Mouse (Mus musculus) MEL (cell line): ENCODE measurements around the gene Myrf. TPM values are rescaled to one million over a fixed set of nuclear protein-coding genes. Genes with fewer than 3 reads are reported as not detected.

Experiments
- DNase-seq: peaks from one replicate; pipeline ENCODE4 v3.0.0; 2011; ENCODE audit warnings: low read depth, low spot score
- H3K27ac ChIP-seq: 2 replicates; pipeline ENCODE4 v1.5.1; 2012; ENCODE audit warnings: low read depth, mild to moderate bottlenecking, control low read depth, low read length, moderate library complexity; ENCODE audit not compliant: control insufficient read depth
- H3K27me3 ChIP-seq, 2 experiments: fragments of 150-350 bp in 1 of 2; sonication (generic) in 1 of 2; 2 replicates each; pipeline ENCODE4 v1.6.1; 2012; ENCODE audit warnings: low read length in 2 of 2, mild to moderate bottlenecking in 2 of 2, improper control_type of control experiment in 1 of 2, moderate library complexity in 1 of 2; ENCODE audit not compliant: insufficient read depth in 2 of 2, control insufficient read depth in 1 of 2
- H3K36me3 ChIP-seq, 2 experiments: 2 replicates each; pipeline ENCODE4 v1.6.1; 2012 to 2014; ENCODE audit warnings: low read length in 2 of 2, improper control_type of control experiment in 1 of 2, inconsistent platforms in 1 of 2, mild to moderate bottlenecking in 1 of 2; ENCODE audit not compliant: insufficient read depth in 2 of 2, control insufficient read depth in 1 of 2
- H3K4me1 ChIP-seq, 2 experiments: fragments of 150-350 bp in 1 of 2; sonication (generic) in 1 of 2; 2 replicates each; pipeline ENCODE4 v1.6.1; 2012; ENCODE audit warnings: low read length in 2 of 2, improper control_type of control experiment in 1 of 2, mild to moderate bottlenecking in 1 of 2; ENCODE audit not compliant: insufficient read depth in 2 of 2, control insufficient read depth in 1 of 2
- H3K4me3 ChIP-seq, 2 experiments: fragments of 150-350 bp in 1 of 2; sonication (generic) in 1 of 2; 2 replicates each; pipeline ENCODE4 v1.5.1; 2012; ENCODE audit warnings: low read depth in 2 of 2, low read length in 2 of 2, mild to moderate bottlenecking in 2 of 2, moderate library complexity in 2 of 2, control low read depth in 1 of 2, improper control_type of control experiment in 1 of 2; ENCODE audit not compliant: control insufficient read depth in 1 of 2, insufficient read depth in 1 of 2
- H3K79me2 ChIP-seq: 2 replicates; pipeline ENCODE4 v1.6.1; 2012; ENCODE audit warnings: mild to moderate bottlenecking, low read length, moderate library complexity; ENCODE audit not compliant: control insufficient read depth, poor library complexity, insufficient read depth
- H3K9ac ChIP-seq: 2 replicates; pipeline ENCODE4 v1.6.1; 2012; ENCODE audit warnings: low read depth, mild to moderate bottlenecking, control low read depth, low read length, moderate library complexity; ENCODE audit not compliant: control insufficient read depth, poor library complexity, severe bottlenecking
- H3K9me3 ChIP-seq: fragments of 150-350 bp; sonication (generic); replicated peaks from 2 replicates; pipeline ENCODE4 v1.6.1; 2012; ENCODE audit warnings: mild to moderate bottlenecking, low read length, improper control_type of control experiment, moderate library complexity; ENCODE audit not compliant: insufficient read depth
- BHLHE40 ChIP-seq: IDR thresholded peaks from 2 replicates; pipeline ENCODE4 v1.6.1; 2012; ENCODE audit warnings: low read depth, mild to moderate bottlenecking, inconsistent platforms, low read length, improper control_type of control experiment, borderline replicate concordance
- CHD2 ChIP-seq: IDR thresholded peaks from 2 replicates; pipeline ENCODE4 v1.6.1; 2011; ENCODE audit warnings: low read length, improper control_type of control experiment
- CTCF ChIP-seq, 3 experiments: IDR thresholded peaks in 2 of 3; conservative IDR thresholded peaks in 1 of 3; 2 replicates each; pipeline ENCODE4 v1.5.1; 2011 to 2012; ENCODE audit warnings: low read length in 3 of 3, low read depth in 2 of 3, mild to moderate bottlenecking in 2 of 3, improper control_type of control experiment in 1 of 3, inconsistent platforms in 1 of 3, mixed read lengths in 1 of 3, moderate library complexity in 1 of 3; ENCODE audit not compliant: control insufficient read depth in 1 of 3, insufficient read depth in 1 of 3, poor library complexity in 1 of 3, severe bottlenecking in 1 of 3
- E2F4 ChIP-seq: IDR thresholded peaks from 2 replicates; pipeline ENCODE4 v1.6.1; 2011; ENCODE audit warnings: low read depth, low read length, improper control_type of control experiment, borderline replicate concordance
- ELF1 ChIP-seq: IDR thresholded peaks from 2 replicates; pipeline ENCODE4 v1.6.1; 2014; ENCODE audit warnings: low read depth, mild to moderate bottlenecking, inconsistent platforms, low read length, improper control_type of control experiment, moderate library complexity
- EP300 ChIP-seq, 2 experiments: IDR thresholded peaks; 2 replicates each; pipeline ENCODE4 v1.6.1; 2011; ENCODE audit warnings: improper control_type of control experiment in 2 of 2, low read length in 2 of 2, low read depth in 1 of 2, mild to moderate bottlenecking in 1 of 2
- ETS1 ChIP-seq: IDR thresholded peaks from 2 replicates; pipeline ENCODE4 v1.6.1; 2012; ENCODE audit warnings: low read depth, mild to moderate bottlenecking, inconsistent platforms, low read length, improper control_type of control experiment, moderate library complexity
- GATA1 ChIP-seq: IDR thresholded peaks from 2 replicates; pipeline ENCODE4 v1.6.1; 2011; ENCODE audit warnings: low read depth, low read length, improper control_type of control experiment
- JUND ChIP-seq: IDR thresholded peaks from 2 replicates; pipeline ENCODE4 v1.6.1; 2011; ENCODE audit warnings: low read depth, mild to moderate bottlenecking, improper control_type of control experiment, low read length
- KAT2A ChIP-seq: conservative IDR thresholded peaks from 2 replicates; pipeline ENCODE4 v1.6.1; 2012; ENCODE audit warnings: low read depth, low read length, improper control_type of control experiment, inconsistent platforms
- MAFK ChIP-seq: IDR thresholded peaks from 2 replicates; pipeline ENCODE4 v1.6.1; 2011; ENCODE audit warnings: low read depth, mild to moderate bottlenecking, low read length, improper control_type of control experiment, borderline replicate concordance
- MAX ChIP-seq: IDR thresholded peaks from 2 replicates; pipeline ENCODE4 v1.6.1; 2011; ENCODE audit warnings: low read length, improper control_type of control experiment
- MAZ ChIP-seq: IDR thresholded peaks from 2 replicates; pipeline ENCODE4 v1.6.1; 2012; ENCODE audit warnings: low read depth, mild to moderate bottlenecking, inconsistent platforms, low read length, improper control_type of control experiment
- MEF2A ChIP-seq: IDR thresholded peaks from 2 replicates; pipeline ENCODE4 v1.6.1; 2014; ENCODE audit warnings: low read depth, mild to moderate bottlenecking, inconsistent platforms, low read length, improper control_type of control experiment; ENCODE audit not compliant: poor library complexity, insufficient replicate concordance, severe bottlenecking; ENCODE audit errors: extremely low read depth
- MXI1 ChIP-seq: IDR thresholded peaks from 2 replicates; pipeline ENCODE4 v1.6.1; 2011; ENCODE audit warnings: mild to moderate bottlenecking, low read depth, low read length, improper control_type of control experiment
- MYB ChIP-seq: IDR thresholded peaks from 2 replicates; pipeline ENCODE4 v1.6.1; 2011; ENCODE audit warnings: mild to moderate bottlenecking, low read depth, low read length, improper control_type of control experiment
- MYC ChIP-seq: IDR thresholded peaks from 2 replicates; pipeline ENCODE4 v1.6.1; 2011; ENCODE audit warnings: low read depth, mild to moderate bottlenecking, low read length, improper control_type of control experiment, moderate library complexity
- NELFE ChIP-seq: IDR thresholded peaks from 2 replicates; pipeline ENCODE4 v1.6.1; 2011; ENCODE audit warnings: low read depth, low read length, improper control_type of control experiment
- NRF1 ChIP-seq: IDR thresholded peaks from 2 replicates; pipeline ENCODE4 v1.6.1; 2014; ENCODE audit warnings: low read depth, mild to moderate bottlenecking, inconsistent platforms, low read length, improper control_type of control experiment, moderate library complexity; ENCODE audit not compliant: poor library complexity, insufficient read depth, severe bottlenecking
- POLR2A ChIP-seq, 2 experiments: IDR thresholded peaks; 2 replicates each; pipeline ENCODE4 v1.6.1; 2011 to 2012; ENCODE audit warnings: low read length in 2 of 2, mild to moderate bottlenecking in 2 of 2, control low read depth in 1 of 2, improper control_type of control experiment in 1 of 2, low read depth in 1 of 2, moderate library complexity in 1 of 2; ENCODE audit not compliant: control insufficient read depth in 1 of 2, insufficient read depth in 1 of 2, poor library complexity in 1 of 2
- POLR2AphosphoS2 ChIP-seq: IDR thresholded peaks from 2 replicates; pipeline ENCODE4 v1.6.1; 2011; ENCODE audit warnings: low read length, improper control_type of control experiment
- POLR2AphosphoS5 ChIP-seq: IDR thresholded peaks from 2 replicates; pipeline ENCODE4 v1.6.1; 2012; ENCODE audit warnings: low read depth, borderline replicate concordance, mild to moderate bottlenecking, inconsistent platforms, low read length, moderate library complexity, mixed read lengths
- RAD21 ChIP-seq: IDR thresholded peaks from 2 replicates; pipeline ENCODE4 v1.6.1; 2011; ENCODE audit warnings: mild to moderate bottlenecking, low read depth, low read length, improper control_type of control experiment
- RCOR1 ChIP-seq: IDR thresholded peaks from 2 replicates; pipeline ENCODE4 v1.6.1; 2012; ENCODE audit warnings: low read depth, mild to moderate bottlenecking, inconsistent platforms, low read length, improper control_type of control experiment
- SIN3A ChIP-seq: IDR thresholded peaks from 2 replicates; pipeline ENCODE4 v1.6.1; 2012; ENCODE audit warnings: low read length, improper control_type of control experiment, inconsistent platforms
- SMC3 ChIP-seq: IDR thresholded peaks from 2 replicates; pipeline ENCODE4 v1.6.1; 2011; ENCODE audit warnings: low read depth, low read length, improper control_type of control experiment
- TAL1 ChIP-seq: IDR thresholded peaks from 2 replicates; pipeline ENCODE4 v1.6.1; 2012; ENCODE audit warnings: mild to moderate bottlenecking, inconsistent platforms, low read length, moderate library complexity, mixed read lengths
- TBP ChIP-seq: IDR thresholded peaks from 2 replicates; pipeline ENCODE4 v1.8.0; 2011; ENCODE audit warnings: low read depth, low read length, improper control_type of control experiment
- TCF12 ChIP-seq: IDR thresholded peaks from 2 replicates; pipeline ENCODE4 v1.6.1; 2014; ENCODE audit warnings: low read depth, mild to moderate bottlenecking, inconsistent platforms, low read length, improper control_type of control experiment, moderate library complexity
- UBTF ChIP-seq: IDR thresholded peaks from 2 replicates; pipeline ENCODE4 v1.6.1; 2012; ENCODE audit warnings: low read depth, mild to moderate bottlenecking, inconsistent platforms, low read length, improper control_type of control experiment, moderate library complexity, borderline replicate concordance; ENCODE audit not compliant: insufficient read depth
- USF1 ChIP-seq: IDR thresholded peaks from 2 replicates; pipeline ENCODE4 v1.6.1; 2014; ENCODE audit warnings: low read depth, mild to moderate bottlenecking, inconsistent platforms, low read length, improper control_type of control experiment, moderate library complexity
- USF2 ChIP-seq, 2 experiments: IDR thresholded peaks; 2 replicates each; pipeline ENCODE4 v1.6.1; 2011 to 2012; ENCODE audit warnings: improper control_type of control experiment in 2 of 2, low read length in 2 of 2, borderline replicate concordance in 1 of 2, inconsistent platforms in 1 of 2, low read depth in 1 of 2, mild to moderate bottlenecking in 1 of 2; ENCODE audit not compliant: insufficient read depth in 1 of 2
- ZC3H11A ChIP-seq: IDR thresholded peaks from 2 replicates; pipeline ENCODE4 v1.6.1; 2012; ENCODE audit warnings: low read depth, mild to moderate bottlenecking, inconsistent platforms, low read length, improper control_type of control experiment
- ZKSCAN1 ChIP-seq: IDR thresholded peaks from 2 replicates; pipeline ENCODE4 v1.6.1; 2012; ENCODE audit warnings: low read depth, mild to moderate bottlenecking, inconsistent platforms, low read length, improper control_type of control experiment, moderate library complexity
- ZMIZ1 ChIP-seq: IDR thresholded peaks from 2 replicates; pipeline ENCODE4 v1.6.1; 2012; ENCODE audit warnings: low read depth, mild to moderate bottlenecking, inconsistent platforms, low read length, improper control_type of control experiment, moderate library complexity
- ZNF384 ChIP-seq: IDR thresholded peaks from 2 replicates; pipeline ENCODE4 v1.6.1; 2012; ENCODE audit warnings: low read depth, mild to moderate bottlenecking, inconsistent platforms, low read length, improper control_type of control experiment
- polyA plus RNA-seq, 2 experiments: library from polyadenylated mRNA; stranded (reverse) in 1 of 2; unstranded in 1 of 2; fragments of >175 nt in 1 of 2; fragments of >200 nt in 1 of 2; gene quantifications; 2 replicates each; pipeline versions ENCODE4 v1.2.1 to v1.2.4; 2012; ENCODE audit warnings: low replicate concordance in 2 of 2, low read depth in 1 of 2; ENCODE audit not compliant: insufficient read length in 2 of 2, insufficient read depth in 1 of 2, missing spikeins in 1 of 2
- total RNA-seq: library from RNA; depleted of rRNA; stranded (reverse); fragments of 300-350 nt; gene quantifications from 2 replicates; pipeline ENCODE4 v1.2.3, GENCODE M21; 2012

Myrf gene
- total and polyA plus RNA-seq, 3 experiments, result 0.23 to 2.7 TPM; not detected in 1

GRCm38 (mm10) chr19:10203146-10203847, 37.3 kb downstream of the Myrf start:
- Histone ChIP-seq H3K27me3 (no peaks in the 10 kb centered on the region), H3K9ac (peak overlapping the region; percentile 90), H3K27ac (peak overlapping the region; percentile 95), H3K4me3 (peak overlapping the region; percentile 79 to 95), H3K9me3 (no peaks in the 10 kb centered on the region), H3K36me3 (peaks cover 4 to 16% of the 10 kb centered on the region in 2 experiments), H3K4me1 (peaks cover 0 to 11% of the 10 kb centered on the region in 2 experiments; a peak in 2 of 4 replicates), H3K79me2 (peaks cover 41% of the 10 kb centered on the region)
- peak; percentile 85 for DNase-seq
- TF ChIP-seq ZC3H11A, result no peak
- peak; percentile 59 to 70 for TF ChIP-seq EP300 (IDR thresholded peaks at IDR 0.05; ENCODE audit: low read depth in 1 of 2, low read length in 2 of 2)
- no peak for TF ChIP-seq SMC3
- no peak for TF ChIP-seq CTCF (IDR thresholded peaks at IDR 0.05 in 2 of 3, conservative IDR thresholded peaks at IDR 0.05 in 1 of 3; ENCODE audit: control insufficient read depth in 1 of 3, insufficient read depth in 1 of 3, low read depth in 2 of 3, low read length in 3 of 3, poor library complexity in 1 of 3, severe bottlenecking in 1 of 3)
- TF ChIP-seq CHD2, result no peak
- TF ChIP-seq ELF1, result no peak
- TF ChIP-seq ZNF384, result no peak
- peak; percentile 33; the same call in 1 of the 2 replicates for TF ChIP-seq SIN3A
- peak; percentile 39; the same call in 1 of the 2 replicates for TF ChIP-seq POLR2AphosphoS2
- no peak for TF ChIP-seq RCOR1
- TF ChIP-seq MAFK, result no peak
- TF ChIP-seq ZMIZ1, result no peak
- TF ChIP-seq USF2 (IDR thresholded peaks at IDR 0.05; ENCODE audit: borderline replicate concordance in 1 of 2, insufficient read depth in 1 of 2, low read depth in 1 of 2, low read length in 2 of 2), result no peak
- TF ChIP-seq E2F4, result no peak
- TF ChIP-seq TCF12, result peak; percentile 78; the same call in 1 of the 2 replicates
- no peak; the same call in none of the 2 replicates for TF ChIP-seq MYC
- TF ChIP-seq POLR2A (IDR thresholded peaks at IDR 0.05; ENCODE audit: control insufficient read depth in 1 of 2, insufficient read depth in 1 of 2, low read depth in 1 of 2, low read length in 2 of 2, poor library complexity in 1 of 2), result peak in 1 of 2 experiments; percentile 50; a peak in 3 of 4 replicates
- no peak for TF ChIP-seq BHLHE40
- TF ChIP-seq MAZ, result 0 out of 2 replicates have a peak, but pooled peaks have one; percentile 28
- TF ChIP-seq MYB, result no peak
- TF ChIP-seq TBP, result peak; percentile 60; the same call in 1 of the 2 replicates
- TF ChIP-seq JUND, result no peak
- no peak; the same call in none of the 2 replicates for TF ChIP-seq NELFE
- TF ChIP-seq RAD21, result no peak
- TF ChIP-seq UBTF, result no peak
- TF ChIP-seq ZKSCAN1, result no peak
- no peak for TF ChIP-seq POLR2AphosphoS5
- no peak for TF ChIP-seq MEF2A
- no peak for TF ChIP-seq USF1
- TF ChIP-seq MAX, result peak; percentile 55
- no peak for TF ChIP-seq NRF1
- TF ChIP-seq GATA1, result peak; percentile 32; the same call in 1 of the 2 replicates
- peak; percentile 53; the same call in 1 of the 2 replicates for TF ChIP-seq ETS1
- TF ChIP-seq TAL1, result peak; percentile 90
- peak; percentile 65 for TF ChIP-seq MXI1
- no peak; the same call in 1 of the 2 replicates for TF ChIP-seq KAT2A
